Mouse (Mus musculus): ENCODE data around the gene Vcl.

DNA sequence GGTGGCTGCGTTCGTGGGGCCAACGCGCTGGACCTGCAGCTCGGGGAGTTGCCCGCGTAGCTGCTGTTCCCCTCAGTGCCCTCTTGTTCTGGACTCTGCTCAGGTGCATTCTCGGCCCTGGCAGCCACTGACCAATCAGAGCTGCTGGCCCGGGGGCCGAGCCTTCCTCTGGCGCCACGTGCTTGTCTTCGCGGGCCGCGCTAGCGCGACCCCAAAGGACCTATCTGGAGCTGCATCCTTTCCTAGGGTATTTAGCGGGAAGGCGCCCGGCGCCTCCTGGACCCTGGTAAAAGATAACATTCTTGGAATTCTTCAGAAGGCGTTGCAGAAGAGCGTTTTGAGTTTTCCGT, 123.6 kb downstream of the Vcl start:
- TF ChIP-seq CTCF (IDR thresholded peaks at IDR 0.05; ENCODE audit: insufficient read depth, low read length): no peak
- TF ChIP-seq POLR2A (IDR thresholded peaks at IDR 0.05; ENCODE audit: borderline replicate concordance, extremely low read depth, low read depth, low read length): no peak

All from lung, adult 2 months (tissue).